Comparison of ENCODE assay signal across 14 mouse cellular contexts in the genomic region with DNA sequence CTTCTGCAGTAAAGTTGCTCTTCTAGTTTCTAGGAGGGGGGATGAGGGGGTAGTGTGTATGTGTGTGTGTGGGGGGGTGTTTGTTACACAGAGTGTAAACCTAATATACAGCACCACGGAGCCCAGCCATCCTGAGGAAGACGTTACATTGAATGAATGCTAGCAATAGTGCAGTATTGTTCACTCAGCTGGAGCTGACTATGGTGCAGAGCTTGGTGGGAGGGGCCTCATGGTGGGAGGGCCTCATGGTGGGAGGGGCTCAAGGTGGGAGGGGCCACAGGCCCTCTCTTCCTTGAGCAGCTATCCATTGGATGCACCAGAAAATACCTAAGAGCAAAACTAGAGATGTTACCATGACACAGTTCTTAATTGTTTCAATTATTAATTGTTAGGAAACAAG.
DNase-seq lines count a peak whose midpoint lies in the region; ATAC-seq and TF ChIP-seq lines count a peak whose summit lies in the region.
"Had no signal": no experiment of that assay in that cellular context is flagged by ENCODE, and none has a peak within 500 bp of the region (broad histone marks: within the 10 kb centered on the region; RNA-seq: fewer than 3 reads in every experiment).

No protein-coding gene starts in this region.

- no peak for ATAC-seq in CD4-positive, CD25-positive, alpha-beta regulatory T cell, adult 4 months
- peak; percentile 69 for ATAC-seq in megakaryocyte-erythroid progenitor cell, adult 5-6 weeks (replicated peaks; ENCODE audit: low FRiP score, low TSS enrichment, poor library complexity, severe bottlenecking)

- TF ChIP-seq CTCF in layer of hippocampus, adult 2 months (conservative IDR thresholded peaks at IDR 0.05) = no peak

- H3K27ac ChIP-seq in layer of hippocampus, adult 2 months = peak overlapping the region; percentile 90
- H3K27ac ChIP-seq: liver, embryonic 13.5 days had no signal

- peak; percentile 36 for DNase-seq in CD4-positive, CD25-positive, alpha-beta regulatory T cell, adult 2 months (ENCODE audit: low read depth, low spot score)
- DNase-seq in layer of hippocampus, adult 2 months (ENCODE audit: low spot score in 2 of 2) = no peak
- no peak for DNase-seq in layer of hippocampus, adult 9-10 months (ENCODE audit: low spot score)
- peak; percentile 29 for DNase-seq in induced T-regulatory cell, adult 2 months (ENCODE audit: low read depth)
- DNase-seq in cerebellum, postnatal 36 days = no peak
- no peak for DNase-seq in layer of hippocampus, postnatal 14 days (ENCODE audit: low spot score in 2 of 2)
- DNase-seq: cerebellum, adult 2 months; embryo, embryonic 11 days; gastrocnemius, postnatal 14 days; liver, embryonic 13.5 days had no signal

- H3K4me3 ChIP-seq in layer of hippocampus, adult 2 months = no peak overlapping the region
- H3K4me3 ChIP-seq: heart, embryonic 12.5 days; hindbrain, embryonic 13.5 days; liver, embryonic 13.5 days had no signal

Comparison
In these comparisons a context has a peak if more than half of its experiments do, and no peak if none do; other contexts are left out.
1. DNase-seq: peak in CD4-positive, CD25-positive, alpha-beta regulatory T cell, adult 2 months (single experiment) and induced T-regulatory cell, adult 2 months (single experiment); none in layer of hippocampus, adult 2 months (0 of 2), layer of hippocampus, adult 9-10 months (single experiment), cerebellum, postnatal 36 days (0 of 2) and layer of hippocampus, postnatal 14 days (0 of 2).